Mouse (Mus musculus) heart, embryonic 12.5 days (tissue): Measurements from ENCODE around the gene Ovol3. TPM values are rescaled to one million over a fixed set of nuclear protein-coding genes. Genes with fewer than 3 reads are reported as not detected.
"Not testable (repeated sequence)": the region's sequence is repeated elsewhere in the genome, so short reads cannot be mapped to it uniquely, and the experiment has no call there.

Source experiments
- ATAC-seq: fragments of 200-750 bp; cut with Nextera tagmentation; 2 replicates; pipeline ENCODE4 v1.8.0; 2017; ENCODE audit warnings: moderate TSS enrichment, moderate library complexity; ENCODE audit not compliant: insufficient number of reproducible peaks, low FRiP score
- H3K27ac ChIP-seq: fragments of 300-500 bp; sonication (generic); 2 replicates; pipeline ENCODE4 v1.5.1; 2016; ENCODE audit warnings: mild to moderate bottlenecking, moderate library complexity; ENCODE audit not compliant: poor library complexity, severe bottlenecking
- H3K27me3 ChIP-seq: fragments of 300-500 bp; sonication (generic); replicated peaks from 2 replicates; pipeline ENCODE4 v1.6.1; 2016; ENCODE audit warnings: mild to moderate bottlenecking, moderate library complexity
- H3K36me3 ChIP-seq: fragments of 300-500 bp; sonication (generic); 2 replicates; pipeline ENCODE4 v1.6.1; 2016; ENCODE audit warnings: mild to moderate bottlenecking, moderate library complexity
- H3K4me1 ChIP-seq: fragments of 300-500 bp; sonication (generic); replicated peaks from 2 replicates; pipeline ENCODE4 v1.6.1; 2016; ENCODE audit warnings: mild to moderate bottlenecking
- H3K4me2 ChIP-seq: fragments of 300-500 bp; sonication (generic); 2 replicates; pipeline ENCODE4 v1.6.1; 2016; ENCODE audit warnings: mild to moderate bottlenecking, moderate library complexity
- H3K4me3 ChIP-seq: fragments of 300-500 bp; sonication (generic); 2 replicates; pipeline ENCODE4 v1.5.1; 2016; ENCODE audit warnings: mild to moderate bottlenecking
- H3K9ac ChIP-seq: fragments of 300-500 bp; sonication (generic); 2 replicates; pipeline ENCODE4 v1.6.1; 2016; ENCODE audit warnings: mild to moderate bottlenecking, moderate library complexity
- H3K9me3 ChIP-seq: fragments of 300-500 bp; sonication (generic); replicated peaks from 2 replicates; pipeline ENCODE4 v1.6.1; 2016; ENCODE audit warnings: mild to moderate bottlenecking, moderate library complexity
- WGBS: fragments of 180-500 bp; shearing (Covaris S2); methylation state at CpG from one replicate; pipeline ENCODE4 v1.1.7; 2016; 5-methylcytosine and 5-hydroxymethylcytosine counted together
- polyA plus RNA-seq: library from polyadenylated mRNA; unstranded; fragments of >200 nt; fragmentation: Nextera tagmentation; extraction: Ambion mirVana; gene quantifications from 2 replicates; pipeline ENCODE4 v1.2.1, GENCODE M21; 2016

The Ovol3 gene
- polyA plus RNA-seq, 1 experiment from 2014 or later: not detected

DNA sequence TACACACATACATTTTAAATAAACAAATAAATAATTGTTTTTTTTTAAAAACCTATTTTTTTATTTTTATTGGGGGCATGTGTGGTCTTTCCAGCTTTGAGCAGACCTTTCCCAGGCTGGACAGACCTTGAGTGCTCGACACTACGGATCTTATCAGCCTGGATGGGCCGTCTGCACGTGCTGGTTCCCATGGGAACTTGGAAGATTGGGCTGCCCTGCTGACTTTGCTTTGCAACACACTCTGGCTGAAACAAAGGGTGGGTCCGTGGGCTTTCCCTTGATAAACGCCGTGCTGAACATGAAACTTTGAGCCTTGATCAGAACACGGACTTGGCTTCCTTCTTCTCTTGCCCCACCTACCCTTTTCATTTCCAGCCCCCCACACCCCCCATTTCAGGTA is 31.1 kb downstream of the Ovol3 start:
- no peaks in the 10 kb centered on the region for H3K27me3 ChIP-seq
- peak overlapping the region; percentile 31; the same call in 1 of the 2 replicates for H3K9ac ChIP-seq
- H3K36me3 ChIP-seq: no peaks in the 10 kb centered on the region
- no peak overlapping the region for H3K27ac ChIP-seq
- H3K9me3 ChIP-seq: no peaks in the 10 kb centered on the region
- no peak overlapping the region for H3K4me3 ChIP-seq
- peaks cover 11% of the 10 kb centered on the region for H3K4me1 ChIP-seq
- ATAC-seq: no peak
- peak overlapping the region; percentile 27 for H3K4me2 ChIP-seq
- WGBS: 13% methylated on average over 8 of the region's 8 CpGs

DNA sequence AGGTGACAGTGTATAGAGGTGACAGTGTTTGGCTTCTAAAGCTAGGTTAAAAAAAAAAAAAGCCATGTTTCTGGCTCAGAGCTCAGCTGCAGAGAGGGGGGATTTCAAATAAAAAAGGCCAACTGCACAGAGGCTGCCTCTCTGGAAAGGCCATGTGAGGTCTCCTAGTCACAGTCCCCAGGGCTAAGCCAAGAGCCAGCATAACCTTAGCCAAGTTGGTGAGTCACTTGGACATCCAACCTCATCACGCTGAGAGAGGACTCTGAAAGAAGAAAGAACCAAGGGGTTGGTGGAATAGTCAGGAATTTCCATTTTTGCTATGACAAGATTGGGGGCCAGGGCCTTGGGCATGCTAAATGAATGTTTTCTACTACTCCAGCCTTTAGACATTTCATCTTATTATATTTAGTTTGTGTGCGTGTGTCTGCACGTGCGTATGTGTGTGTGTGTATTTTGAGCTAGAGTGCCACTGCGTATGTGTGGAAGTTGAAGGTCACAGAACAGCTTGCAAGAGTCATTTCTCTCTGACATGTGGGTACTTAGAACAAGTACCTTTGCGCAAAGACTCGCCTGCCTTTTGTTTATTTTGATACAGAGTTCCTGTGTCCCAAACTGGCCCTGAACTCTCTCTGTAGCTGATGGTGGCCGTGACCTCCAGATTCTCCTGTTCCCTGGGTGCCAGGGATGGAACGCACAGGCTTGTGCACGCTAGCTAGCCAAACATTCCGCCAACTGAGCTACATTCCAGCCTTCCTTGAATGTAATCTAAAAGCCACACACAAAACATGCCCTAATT is 32.4 kb downstream of the Ovol3 start:
- H3K9me3 ChIP-seq: no peaks in the 10 kb centered on the region
- H3K36me3 ChIP-seq: no peaks in the 10 kb centered on the region
- H3K4me1 ChIP-seq: peaks cover 11% of the 10 kb centered on the region
- 75% methylated on average over 11 of the region's 11 CpGs for WGBS
- H3K4me3 ChIP-seq: no peak overlapping the region
- 0 out of 2 replicates have a peak overlapping the region, but pooled peaks have one; percentile 38 for H3K27ac ChIP-seq
- ATAC-seq: no peak
- no peak overlapping the region for H3K4me2 ChIP-seq
- no peaks in the 10 kb centered on the region for H3K27me3 ChIP-seq
- no peak overlapping the region for H3K9ac ChIP-seq

DNA sequence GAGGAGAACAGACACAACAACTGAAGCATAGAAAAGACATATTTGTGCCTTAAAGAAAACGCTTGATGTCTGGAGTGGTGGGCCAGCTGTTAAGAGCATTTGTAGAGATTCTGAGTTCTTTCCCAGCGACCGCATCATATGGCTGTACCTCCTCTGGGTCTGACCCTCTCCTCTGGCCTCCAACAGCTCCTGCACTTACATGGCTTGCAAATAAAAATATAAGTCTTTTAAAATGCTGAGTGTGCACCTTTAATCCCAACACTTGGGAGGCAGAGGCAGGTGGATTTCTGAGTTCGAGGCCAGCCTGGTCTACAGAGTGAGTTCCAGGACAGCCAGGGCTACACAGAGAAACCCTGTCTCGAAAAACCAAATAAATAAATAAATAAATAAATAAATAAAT is 34.9 kb downstream of the Ovol3 start:
- WGBS: 79% methylated on average over 5 of the region's 5 CpGs
- H3K9me3 ChIP-seq, H3K4me3 ChIP-seq, H3K27ac ChIP-seq, H3K27me3 ChIP-seq, H3K4me2 ChIP-seq, H3K36me3 ChIP-seq, H3K9ac ChIP-seq, ATAC-seq: not testable (repeated sequence)
- peaks cover 11% of the 10 kb centered on the region for H3K4me1 ChIP-seq

DNA sequence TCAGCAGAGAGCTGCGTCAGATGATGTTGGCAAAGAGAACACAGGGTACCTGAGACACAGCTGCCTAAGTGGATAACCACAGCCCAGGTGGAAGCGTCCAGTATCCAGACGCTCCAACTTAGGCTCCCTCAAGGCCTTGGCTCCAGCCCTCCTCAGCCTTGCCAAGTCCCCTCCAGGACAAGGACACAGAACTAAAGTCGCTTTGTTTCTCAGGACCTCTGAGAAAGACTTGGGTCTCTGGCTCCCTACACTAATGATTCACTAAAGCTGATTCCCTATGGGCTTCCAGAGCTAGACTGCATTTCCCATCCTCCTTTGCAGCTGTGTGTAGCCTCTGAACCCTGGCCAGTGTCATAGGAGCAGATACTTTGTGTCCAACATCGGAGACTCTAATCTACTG is 35.3 kb downstream of the Ovol3 start:
- Histone ChIP-seq H3K36me3 (no peaks in the 10 kb centered on the region), H3K9ac (no peak overlapping the region), H3K9me3 (no peaks in the 10 kb centered on the region), H3K4me1 (peaks cover 12% of the 10 kb centered on the region), H3K27ac (no peak overlapping the region), H3K4me2 (no peak overlapping the region), H3K4me3 (no peak overlapping the region), H3K27me3 (no peaks in the 10 kb centered on the region)
- ATAC-seq: no peak
- WGBS: 73% methylated on average over 5 of the region's 5 CpGs

DNA sequence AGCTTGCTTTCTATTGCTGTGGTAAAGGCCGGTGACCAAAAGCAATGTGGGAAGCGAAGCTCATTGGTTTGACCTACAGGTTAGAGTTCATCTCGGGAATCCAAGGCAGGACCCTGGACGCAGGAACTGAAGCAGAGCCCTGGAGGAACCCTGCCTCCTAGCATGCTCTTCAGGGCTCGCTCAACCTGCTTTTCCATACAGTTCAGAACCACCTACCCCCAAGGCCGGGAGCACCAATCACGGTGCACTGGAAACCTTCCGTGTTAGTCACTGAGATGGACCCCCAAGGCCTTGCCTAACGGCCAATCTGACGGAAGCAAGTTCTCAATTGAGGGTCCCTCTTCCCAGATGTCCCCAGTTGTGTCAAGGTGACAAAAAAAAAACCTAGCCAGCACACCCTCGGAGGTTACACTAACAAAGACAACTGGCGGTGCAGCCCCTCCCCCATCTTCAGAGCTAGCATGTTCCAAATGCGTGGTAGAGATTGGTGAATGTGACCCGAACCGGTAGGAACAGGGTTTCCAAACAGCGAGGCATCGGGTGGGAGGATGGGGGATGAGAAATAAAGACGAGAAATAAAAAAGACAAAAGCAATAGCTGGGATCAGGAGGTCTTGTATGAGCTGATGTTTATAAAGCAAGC is 35.9 kb downstream of the Ovol3 start:
- no peak for ATAC-seq
- Histone ChIP-seq H3K36me3 (no peaks in the 10 kb centered on the region), H3K4me1 (peaks cover 11% of the 10 kb centered on the region), H3K9ac (no peak overlapping the region), H3K27ac (no peak overlapping the region), H3K9me3 (no peaks in the 10 kb centered on the region), H3K27me3 (no peaks in the 10 kb centered on the region), H3K4me2 (no peak overlapping the region), H3K4me3 (no peak overlapping the region)
- 73% methylated on average over 18 of the region's 18 CpGs for WGBS

DNA sequence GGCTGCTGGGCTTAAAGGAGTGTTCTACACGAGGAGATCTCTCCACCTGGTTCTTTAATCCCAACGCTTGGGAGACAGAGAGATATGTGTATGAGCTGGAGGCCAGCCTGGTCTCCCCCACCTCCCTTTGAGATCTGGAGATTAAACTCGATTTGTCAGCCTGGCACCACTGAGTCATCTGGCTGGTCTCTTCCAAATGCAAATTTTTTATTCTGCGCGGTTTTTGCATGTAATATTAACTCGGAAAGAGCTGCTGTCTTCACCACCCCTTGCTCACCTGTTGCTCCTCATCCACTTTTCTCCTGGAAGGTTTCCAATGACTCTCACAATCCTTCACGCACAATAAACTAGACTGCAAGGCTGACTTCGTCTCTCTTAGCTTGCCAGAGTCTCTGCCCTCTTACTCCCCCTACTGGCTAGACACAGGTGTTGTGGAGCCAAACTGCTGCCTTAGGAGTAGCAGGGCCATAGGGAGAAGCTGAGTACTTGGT is 37.0 kb downstream of the Ovol3 start, which contains the start of gene Capns1:
Capns1 (minus strand) TSS at position 331 of the 491 bp plus-strand sequence.
- ATAC-seq: no peak
- WGBS: 7% methylated on average over 8 of the region's 8 CpGs
- Histone ChIP-seq H3K9ac (no peak within 1 kb of the TSS), H3K9me3 (no peaks in the 10 kb centered on the region), H3K4me2 (peak within 1 kb of the TSS; percentile 32), H3K27ac (no peak within 1 kb of the TSS), H3K27me3 (no peaks in the 10 kb centered on the region), H3K36me3 (no peaks in the 10 kb centered on the region), H3K4me1 (peaks cover 8% of the 10 kb centered on the region), H3K4me3 (0 out of 2 replicates have a peak within 1 kb of the TSS, but pooled peaks have one; percentile 4)

DNA sequence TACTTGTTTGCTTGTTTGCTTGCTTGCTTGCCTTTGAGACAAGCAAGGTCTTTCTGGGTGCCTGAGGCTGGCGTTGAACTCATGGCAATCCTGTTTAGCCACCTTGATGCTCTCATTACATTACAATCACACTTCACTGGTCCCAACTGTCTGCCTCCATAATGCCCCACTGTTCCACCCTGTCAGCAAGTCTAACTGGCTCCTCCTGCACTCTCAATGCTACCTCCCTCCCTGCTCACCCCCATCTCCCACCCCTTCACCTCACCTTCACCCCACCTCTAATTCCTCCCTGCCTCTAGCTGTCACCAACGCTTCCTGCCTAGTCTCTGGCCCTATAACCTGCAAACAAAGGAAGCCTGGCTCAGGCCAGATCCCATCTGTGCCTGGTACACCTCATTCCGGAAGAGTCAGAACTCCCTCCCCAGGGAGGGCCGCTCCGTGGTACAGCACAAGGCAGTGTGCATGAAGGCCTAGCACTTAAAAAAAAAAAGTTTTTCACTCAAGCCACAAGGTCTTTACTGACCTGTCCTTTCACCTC is 37.9 kb downstream of the Ovol3 start:
- 56% methylated on average over 5 of the region's 5 CpGs for WGBS
- no peak overlapping the region for H3K27ac ChIP-seq

DNA sequence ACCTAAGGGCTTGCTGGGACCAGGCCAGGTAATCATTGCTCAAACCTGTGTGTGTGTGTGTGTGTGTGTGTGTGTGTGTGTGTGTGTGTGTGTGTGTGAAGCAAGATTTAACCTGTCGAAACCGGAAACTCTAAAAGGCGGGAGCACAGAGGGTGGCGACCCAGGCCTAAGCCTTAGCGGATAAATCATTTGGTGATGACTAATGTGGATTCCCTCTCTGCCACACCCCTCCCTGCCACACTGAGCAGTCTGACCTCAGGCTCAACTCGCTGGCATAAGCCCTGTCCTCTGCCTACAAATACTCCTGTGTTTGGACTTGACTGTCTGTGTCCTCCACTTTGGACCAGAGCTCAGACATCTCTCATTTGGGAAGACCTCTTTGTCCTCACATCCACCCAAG is 39.4 kb downstream of the Ovol3 start:
- no peaks in the 10 kb centered on the region for H3K27me3 ChIP-seq
- no peak overlapping the region for H3K27ac ChIP-seq
- peaks cover 16% of the 10 kb centered on the region for H3K36me3 ChIP-seq
- H3K4me2 ChIP-seq: no peak overlapping the region
- H3K9ac ChIP-seq: no peak overlapping the region
- 72% methylated on average over 6 of the region's 6 CpGs for WGBS
- peaks cover 15% of the 10 kb centered on the region for H3K4me1 ChIP-seq
- no peak for ATAC-seq
- no peaks in the 10 kb centered on the region for H3K9me3 ChIP-seq
- H3K4me3 ChIP-seq: no peak overlapping the region

More for the DNA sequence above, 37.9 kb downstream of the Ovol3 start:
- Histone ChIP-seq H3K9me3 (no peaks in the 10 kb centered on the region), H3K9ac (no peak overlapping the region), H3K36me3 (peaks cover under 1% of the 10 kb centered on the region; the same call in 1 of the 2 replicates), H3K4me3 (no peak overlapping the region), H3K4me1 (peaks cover 13% of the 10 kb centered on the region), H3K27me3 (no peaks in the 10 kb centered on the region), H3K4me2 (no peak overlapping the region)
- ATAC-seq: no peak

DNA sequence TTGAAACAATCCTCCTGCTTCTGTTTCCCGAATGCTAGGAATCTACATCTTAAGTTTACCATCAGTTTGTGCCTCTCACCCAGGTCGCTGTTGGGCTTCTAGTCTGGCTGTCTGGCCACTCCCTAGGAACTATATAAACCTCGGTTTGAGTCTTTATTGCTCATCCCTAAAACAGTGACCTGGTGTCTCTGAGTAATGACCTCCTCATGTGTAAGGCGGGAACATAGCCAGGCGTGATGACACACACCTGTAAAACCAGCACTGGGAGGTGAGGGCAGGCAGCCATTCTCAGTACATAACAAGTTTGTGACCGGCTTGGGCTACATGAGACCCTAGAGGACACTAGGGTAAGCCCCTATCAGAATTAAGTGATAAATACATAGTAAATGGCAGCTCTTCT is 40.1 kb downstream of the Ovol3 start:
- Histone ChIP-seq H3K9ac (no peak overlapping the region), H3K4me1 (peaks cover 15% of the 10 kb centered on the region), H3K9me3 (no peaks in the 10 kb centered on the region), H3K27me3 (no peaks in the 10 kb centered on the region), H3K4me2 (peak overlapping the region; percentile 86), H3K4me3 (peak overlapping the region; percentile 66; the same call in 1 of the 2 replicates), H3K27ac (no peak overlapping the region), H3K36me3 (peaks cover 23% of the 10 kb centered on the region)
- no peak for ATAC-seq
- WGBS: 64% methylated on average over 6 of the region's 6 CpGs

DNA sequence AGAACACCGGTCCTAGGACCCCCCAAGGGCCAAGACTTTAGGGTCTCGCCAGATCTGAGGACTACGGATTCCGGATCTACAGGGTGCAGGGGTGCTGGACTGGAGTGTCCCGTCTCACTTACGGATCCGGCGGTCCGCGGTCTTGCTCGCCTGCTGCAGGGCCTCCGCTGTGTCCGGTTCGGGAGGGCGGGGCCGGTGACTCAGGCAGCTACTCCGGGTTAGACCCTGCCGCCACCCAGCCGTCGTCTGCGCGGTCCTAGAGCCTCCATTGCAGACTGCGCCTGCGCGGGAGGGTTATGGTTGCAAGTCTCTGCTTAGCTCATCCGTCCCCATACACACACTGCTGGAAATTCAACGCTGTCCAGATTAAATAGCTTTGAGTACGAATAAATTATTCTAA is 40.6 kb downstream of the Ovol3 start:
- H3K36me3 ChIP-seq: peaks cover 29% of the 10 kb centered on the region
- H3K27ac ChIP-seq: peak overlapping the region; percentile 87
- ATAC-seq: peak; percentile 90
- 0% methylated on average over 28 of the region's 28 CpGs for WGBS
- peaks cover 15% of the 10 kb centered on the region for H3K4me1 ChIP-seq
- H3K27me3 ChIP-seq: no peaks in the 10 kb centered on the region
- H3K4me2 ChIP-seq: peak overlapping the region; percentile 86
- no peaks in the 10 kb centered on the region for H3K9me3 ChIP-seq
- H3K4me3 ChIP-seq: peak overlapping the region; percentile 66
- H3K9ac ChIP-seq: peak overlapping the region; percentile 89
